Mouse (Mus musculus): ENCODE results near the gene Vmn1r223. TPM values are rescaled to one million over a fixed set of nuclear protein-coding genes. Genes with fewer than 3 reads are reported as not detected.

The Vmn1r223 gene
- total RNA-seq, 2 experiments from 2014 or later: not detected

GRCm38 (mm10) chr13:23299999-23300341, 53.0 kb downstream of the Vmn1r223 start:
- intact Hi-C loops (cut with DNase I): loop anchor here (2.0 kb wide), 1 partner anchor 101 kb away; no protein-coding TSS in a partner anchor
- DNase-seq (ENCODE audit: low spot score in 2 of 2): peak; percentile 65 to 90

Other genes with a start within 250 kb of the Vmn1r223 start
- gene Vmn1r213, start 239.5 kb upstream of the Vmn1r223 start, total RNA-seq (2021): not detected
- gene Vmn1r214, start 216.7 kb upstream of the Vmn1r223 start, total RNA-seq (2021): not detected
- not detected for gene Vmn1r215, start 179.1 kb upstream of the Vmn1r223 start, total RNA-seq (2021)
- gene Vmn1r217, start 128.9 kb upstream of the Vmn1r223 start, total RNA-seq (2021): not detected
- gene Vmn1r218, start 114.0 kb upstream of the Vmn1r223 start, total RNA-seq (2021): not detected
- not detected for gene Vmn1r219, start 87.8 kb upstream of the Vmn1r223 start, total RNA-seq (2021)
- gene Vmn1r220, start 59.2 kb upstream of the Vmn1r223 start, total RNA-seq (2021): not detected
- gene Vmn1r221, start 33.0 kb upstream of the Vmn1r223 start, total RNA-seq (2021): not detected
- not detected for gene Vmn1r222, start 11.2 kb upstream of the Vmn1r223 start, total RNA-seq (2021)
- 10 to 100 TPM; 39.5 TPM for gene Zfp322a, start 122.1 kb downstream of the Vmn1r223 start, total RNA-seq (2021)
- gene Abt1, start 176.7 kb downstream of the Vmn1r223 start, total RNA-seq (2021): 1 to 10 TPM; 6.9 to 7.1 TPM
- not detected for gene Btn1a1, start 218.8 kb downstream of the Vmn1r223 start, total RNA-seq (2021)
- gene Btn2a2, start 241.7 kb downstream of the Vmn1r223 start, total RNA-seq (2021): 1 to 10 TPM in 1 of 2 experiments, under 1 TPM in 1; 0.82 to 1.3 TPM